Mouse (Mus musculus): ENCODE measurements around the gene Twnk. TPM values are rescaled to one million over a fixed set of nuclear protein-coding genes. Genes with fewer than 3 reads are reported as not detected.

Twnk gene
- total and polyA plus RNA-seq, 3 experiments = 11.9 to 32.1 (median 29.3) TPM

DNA sequence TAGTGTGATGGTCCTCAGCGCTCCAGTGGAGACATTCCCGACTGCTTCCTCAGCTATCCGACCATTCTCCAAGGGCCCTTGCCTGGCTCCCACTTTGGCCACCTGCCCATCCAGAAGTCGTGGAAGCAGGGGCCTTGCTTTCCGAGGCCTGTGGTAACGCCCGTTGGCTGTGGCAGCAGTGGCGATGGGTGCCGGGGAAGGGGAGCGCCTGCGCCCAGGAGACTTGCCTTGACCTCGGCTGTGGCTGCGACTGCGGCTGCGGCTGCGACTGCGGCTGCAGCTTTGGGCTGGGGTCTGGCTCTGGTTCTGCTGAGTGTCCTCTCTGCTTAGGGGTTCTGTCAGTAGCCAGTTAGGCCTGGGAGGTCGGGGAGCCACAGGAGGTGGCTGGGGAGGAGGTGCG lies 23.3 kb downstream of the Twnk start:
- H3K36me3 ChIP-seq (ENCODE audit: control insufficient read depth, insufficient read depth, low read length) = peaks cover 8% of the 10 kb centered on the region; the same call in 1 of the 2 replicates
- intact Hi-C loops (cut with DNase I) = no loop called here
- H3K27ac ChIP-seq = peak overlapping the region; percentile 69
- H3K4me1 ChIP-seq (ENCODE audit: control insufficient read depth, insufficient read depth, low read length) = peaks cover 22% of the 10 kb centered on the region
- H3K79me2 ChIP-seq (replicated peaks; ENCODE audit: control insufficient read depth, insufficient read depth, low read length) = peaks cover 3% of the 10 kb centered on the region
- H3K4me3 ChIP-seq = no peak overlapping the region
- H3K27me3 ChIP-seq (ENCODE audit: control insufficient read depth, insufficient read depth, low read length) = no peaks in the 10 kb centered on the region
- no peak for DNase-seq
- no peak overlapping the region for H3K9ac ChIP-seq (ENCODE audit: low read depth, low read length)
- no peak for TF ChIP-seq POLR2A (IDR thresholded peaks at IDR 0.05; ENCODE audit: insufficient read depth, low read depth, low read length)
- TF ChIP-seq EP300 (IDR thresholded peaks at IDR 0.05; ENCODE audit: insufficient read depth, low read depth, low read length) = no peak
- no peak for TF ChIP-seq CTCF (IDR thresholded peaks at IDR 0.05)
- 59% methylated on average over 19 of the region's 19 CpGs for WGBS

GRCm38 (mm10) chr19:45029571-45029970 lies 24.1 kb downstream of the Twnk start:
- TF ChIP-seq POLR2A (IDR thresholded peaks at IDR 0.05; ENCODE audit: insufficient read depth, low read depth, low read length) (no peak), EP300 (IDR thresholded peaks at IDR 0.05; ENCODE audit: insufficient read depth, low read depth, low read length) (no peak), CTCF (IDR thresholded peaks at IDR 0.05) (no peak)
- DNase-seq = no peak

DNA sequence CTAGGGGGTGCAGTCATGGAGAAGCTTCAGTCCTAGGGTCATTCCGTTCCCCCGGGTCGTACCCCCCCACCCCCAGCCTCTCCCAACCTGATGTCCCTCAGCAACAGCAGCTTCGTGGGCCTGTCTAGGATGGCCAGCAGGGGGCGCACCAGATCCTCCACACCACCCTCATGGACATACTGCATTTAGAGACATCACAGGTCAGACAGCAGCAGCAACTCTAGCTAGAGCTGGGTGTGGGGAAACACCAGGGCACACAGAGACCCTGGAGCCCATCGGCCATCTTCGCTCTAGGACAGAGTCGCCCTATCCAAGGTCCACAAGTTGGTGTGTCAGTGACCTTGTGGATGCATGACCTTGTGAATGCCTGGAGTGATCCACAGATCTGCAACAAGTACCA lies 24.6 kb downstream of the Twnk start:
- WGBS = 26% methylated on average over 8 of the region's 8 CpGs
- intact Hi-C loops (cut with DNase I) = loop anchor here (10.0 kb wide), 1 partner anchor 445 kb away; no protein-coding TSS in a partner anchor
- Histone ChIP-seq H3K4me3 (no peak overlapping the region), H3K4me1 (ENCODE audit: control insufficient read depth, insufficient read depth, low read length) (peaks cover 22% of the 10 kb centered on the region), H3K36me3 (ENCODE audit: control insufficient read depth, insufficient read depth, low read length) (peaks cover 8% of the 10 kb centered on the region; the same call in 1 of the 2 replicates), H3K79me2 (replicated peaks; ENCODE audit: control insufficient read depth, insufficient read depth, low read length) (no peaks in the 10 kb centered on the region), H3K27ac (no peak overlapping the region), H3K9ac (ENCODE audit: low read depth, low read length) (no peak overlapping the region), H3K27me3 (ENCODE audit: control insufficient read depth, insufficient read depth, low read length) (no peaks in the 10 kb centered on the region)
- TF ChIP-seq EP300 (IDR thresholded peaks at IDR 0.05; ENCODE audit: insufficient read depth, low read depth, low read length) = peak; percentile 55; the same call in 1 of the 2 replicates
- TF ChIP-seq POLR2A (IDR thresholded peaks at IDR 0.05; ENCODE audit: insufficient read depth, low read depth, low read length) = no peak
- peak; percentile 77 for TF ChIP-seq CTCF (IDR thresholded peaks at IDR 0.05)
- DNase-seq = peak; percentile 68 to 75

More at GRCm38 (mm10) chr19:45029571-45029970, 24.1 kb downstream of the Twnk start:
- H3K27ac ChIP-seq = no peak overlapping the region
- intact Hi-C loops (cut with DNase I) = no loop called here
- 70% methylated on average over 9 of the region's 9 CpGs for WGBS
- H3K27me3 ChIP-seq (ENCODE audit: control insufficient read depth, insufficient read depth, low read length) = no peaks in the 10 kb centered on the region
- no peak overlapping the region for H3K4me3 ChIP-seq
- peaks cover 1% of the 10 kb centered on the region for H3K79me2 ChIP-seq (replicated peaks; ENCODE audit: control insufficient read depth, insufficient read depth, low read length)
- no peak overlapping the region for H3K9ac ChIP-seq (ENCODE audit: low read depth, low read length)
- peaks cover 22% of the 10 kb centered on the region for H3K4me1 ChIP-seq (ENCODE audit: control insufficient read depth, insufficient read depth, low read length)
- H3K36me3 ChIP-seq (ENCODE audit: control insufficient read depth, insufficient read depth, low read length) = peaks cover 8% of the 10 kb centered on the region; the same call in 1 of the 2 replicates

DNA sequence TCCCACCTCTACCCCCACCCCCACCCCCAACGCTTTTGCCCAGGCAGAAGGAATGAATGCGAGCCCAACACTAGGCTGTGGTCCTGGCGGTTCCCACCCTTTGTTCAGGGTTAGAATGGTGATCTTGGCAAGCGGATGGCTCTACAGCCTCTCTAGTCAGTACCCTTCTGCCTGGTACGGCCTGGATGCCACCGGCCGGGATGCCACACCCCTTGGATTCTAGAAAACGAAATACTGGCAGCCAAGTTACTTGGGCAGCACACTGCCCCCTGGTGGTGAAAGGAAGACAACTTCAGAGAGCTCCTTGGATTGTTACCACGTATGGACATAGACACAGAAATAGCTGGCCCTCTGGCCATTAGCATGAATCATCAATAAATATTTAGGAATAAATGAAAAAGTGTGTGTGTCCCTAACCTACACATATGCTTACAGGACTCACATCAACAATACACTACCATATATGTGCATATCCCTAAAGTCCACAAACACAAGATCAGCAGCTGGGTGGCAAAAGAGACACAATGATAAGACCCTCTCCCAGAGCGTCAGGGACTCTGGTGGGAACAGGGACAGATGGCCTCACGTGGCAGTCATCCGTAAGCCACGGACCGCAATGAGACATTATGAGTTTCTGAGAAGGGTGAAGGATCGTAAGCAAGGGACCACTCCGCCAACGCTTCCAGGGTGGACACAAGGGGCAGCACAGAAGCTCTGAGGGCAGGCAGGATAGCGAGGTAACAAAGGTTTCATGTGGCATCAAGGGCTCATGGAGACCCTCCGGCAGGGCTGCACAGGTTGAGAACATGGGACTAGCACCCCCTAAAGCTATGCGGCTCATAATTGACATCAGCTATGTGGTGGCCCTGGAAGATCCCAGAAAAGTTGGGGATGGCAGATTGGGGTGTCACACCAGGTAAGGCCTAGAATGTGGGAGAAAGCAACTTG lies 25.6 kb downstream of the Twnk start:
- Histone ChIP-seq H3K36me3 (ENCODE audit: control insufficient read depth, insufficient read depth, low read length) (peaks cover 8% of the 10 kb centered on the region; the same call in 1 of the 2 replicates), H3K9ac (ENCODE audit: low read depth, low read length) (peak overlapping the region; percentile 62), H3K27ac (no peak overlapping the region), H3K79me2 (replicated peaks; ENCODE audit: control insufficient read depth, insufficient read depth, low read length) (no peaks in the 10 kb centered on the region), H3K27me3 (ENCODE audit: control insufficient read depth, insufficient read depth, low read length) (no peaks in the 10 kb centered on the region), H3K4me3 (peak overlapping the region; percentile 36; the same call in 1 of the 2 replicates), H3K4me1 (ENCODE audit: control insufficient read depth, insufficient read depth, low read length) (peaks cover 22% of the 10 kb centered on the region)
- intact Hi-C loops (cut with DNase I) = loop anchor here (1.0 to 10.0 kb wide), 2 partner anchors 18 to 446 kb away; no protein-coding TSS in a partner anchor
- no peak for TF ChIP-seq POLR2A (IDR thresholded peaks at IDR 0.05; ENCODE audit: insufficient read depth, low read depth, low read length)
- peak; percentile 88 for TF ChIP-seq CTCF (IDR thresholded peaks at IDR 0.05)
- 0 out of 2 replicates have a peak, but pooled peaks have one; percentile 22 for TF ChIP-seq EP300 (IDR thresholded peaks at IDR 0.05; ENCODE audit: insufficient read depth, low read depth, low read length)
- WGBS = 39% methylated on average over 20 of the region's 20 CpGs
- peak; percentile 76 to 78 for DNase-seq

DNA sequence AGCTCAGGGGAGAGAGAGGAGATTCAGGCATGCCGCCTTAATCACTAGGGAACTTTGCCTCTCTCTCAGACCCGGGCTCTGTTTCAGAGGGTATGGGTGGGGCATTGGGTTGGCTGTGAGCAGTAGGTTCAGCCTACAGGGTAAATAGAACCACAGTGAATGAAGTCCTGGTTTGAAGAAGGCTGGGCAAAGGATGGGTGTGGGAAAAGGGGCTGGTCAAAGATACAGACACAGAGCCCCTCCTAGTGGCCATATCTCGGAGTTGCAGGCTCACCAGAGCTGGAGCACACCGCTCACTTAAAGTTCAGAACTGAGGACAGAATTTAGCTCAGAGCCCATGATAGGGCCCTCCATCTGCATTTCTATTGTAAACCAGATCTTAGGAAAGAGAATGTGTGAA lies 26.3 kb downstream of the Twnk start:
- DNase-seq = peak; percentile 76 to 81
- no peak overlapping the region for H3K4me3 ChIP-seq
- intact Hi-C loops (cut with DNase I) = loop anchor here (1.0 to 10.0 kb wide), 2 partner anchors 18 to 447 kb away; no protein-coding TSS in a partner anchor
- H3K4me1 ChIP-seq (ENCODE audit: control insufficient read depth, insufficient read depth, low read length) = peaks cover 22% of the 10 kb centered on the region
- H3K36me3 ChIP-seq (ENCODE audit: control insufficient read depth, insufficient read depth, low read length) = peaks cover 5% of the 10 kb centered on the region; the same call in 1 of the 2 replicates
- peak; percentile 96 for TF ChIP-seq CTCF (IDR thresholded peaks at IDR 0.05)
- no peak for TF ChIP-seq POLR2A (IDR thresholded peaks at IDR 0.05; ENCODE audit: insufficient read depth, low read depth, low read length)
- TF ChIP-seq EP300 (IDR thresholded peaks at IDR 0.05; ENCODE audit: insufficient read depth, low read depth, low read length) = peak; percentile 88; the same call in 1 of the 2 replicates
- no peaks in the 10 kb centered on the region for H3K79me2 ChIP-seq (replicated peaks; ENCODE audit: control insufficient read depth, insufficient read depth, low read length)
- no peaks in the 10 kb centered on the region for H3K27me3 ChIP-seq (ENCODE audit: control insufficient read depth, insufficient read depth, low read length)
- WGBS = 14% methylated on average over 4 of the region's 4 CpGs
- no peak overlapping the region for H3K27ac ChIP-seq
- no peak overlapping the region for H3K9ac ChIP-seq (ENCODE audit: low read depth, low read length)
